Mouse (Mus musculus) G1E (cell line): Measurements from ENCODE around the gene Tarbp2. TPM values are rescaled to one million over a fixed set of nuclear protein-coding genes. Genes with fewer than 3 reads are reported as not detected.

ENCODE experiments used
- ATAC-seq: 2 replicates; pipeline ENCODE4 v1.8.0; 2016; ENCODE audit warnings: mild to moderate bottlenecking; ENCODE audit not compliant: insufficient number of reproducible peaks, poor library complexity, low FRiP score, severe bottlenecking; ENCODE audit errors: extremely low read depth
- DNase-seq: peaks from one replicate; pipeline ENCODE4 v3.0.0; 2012; ENCODE audit warnings: low spot score
- H3K27me3 ChIP-seq: 2 replicates; pipeline ENCODE4 v1.6.1; 2012; ENCODE audit warnings: mild to moderate bottlenecking, low read length, inconsistent platforms; ENCODE audit not compliant: insufficient read depth
- H3K36me3 ChIP-seq: replicated peaks from 2 replicates; pipeline ENCODE3; 2012; ENCODE audit warnings: mild to moderate bottlenecking, inconsistent platforms
- H3K4me1 ChIP-seq: 2 replicates; pipeline ENCODE4 v1.6.1; 2012; ENCODE audit warnings: low read depth, low read length, inconsistent platforms, mixed read lengths; ENCODE audit not compliant: insufficient read depth
- H3K4me3 ChIP-seq: 2 replicates; pipeline ENCODE4 v1.5.1; 2012; ENCODE audit warnings: low read depth, mild to moderate bottlenecking, inconsistent platforms, low read length, moderate library complexity, mixed read lengths
- H3K9me3 ChIP-seq: replicated peaks from 2 replicates; pipeline ENCODE4 v1.6.1; 2012; ENCODE audit warnings: inconsistent platforms
- CTCF ChIP-seq: IDR thresholded peaks from 2 replicates; pipeline ENCODE4 v1.5.1; 2012; ENCODE audit warnings: low read depth, low read length, inconsistent platforms, mixed read lengths
- GATA1 ChIP-seq: IDR thresholded peaks from 2 replicates; pipeline ENCODE4 v1.6.1; 2012; ENCODE audit warnings: borderline replicate concordance, low read length, inconsistent platforms, mixed read lengths
- GATA2 ChIP-seq: IDR thresholded peaks from 2 replicates; pipeline ENCODE4 v1.6.1; 2012; ENCODE audit warnings: low read depth, low read length, inconsistent platforms, borderline replicate concordance
- POLR2AphosphoS5 ChIP-seq: IDR thresholded peaks from 2 replicates; pipeline ENCODE4 v1.6.1; 2012; ENCODE audit warnings: low read depth, low read length, inconsistent platforms; ENCODE audit not compliant: insufficient replicate concordance
- TAL1 ChIP-seq: conservative IDR thresholded peaks from 2 replicates; pipeline ENCODE4 v1.6.1; 2012; ENCODE audit warnings: low read depth, low read length, inconsistent platforms, mixed read lengths
- polyA plus RNA-seq: library from polyadenylated mRNA; stranded (reverse); fragments of >175 nt; gene quantifications from 2 replicates; pipeline ENCODE4 v1.2.3, GENCODE M21; 2012
- total RNA-seq, 2 experiments: library from RNA; stranded (forward) in 1 of 2; stranded (reverse) in 1 of 2; fragments of 200-1000 nt in 1 of 2; fragments of >200 nt in 1 of 2; fragmentation: Nextera tagmentation in 1 of 2; gene quantifications; 2 replicates each; pipeline ENCODE4 v1.2.3; 2014 to 2017

The Tarbp2 gene
- total and polyA plus RNA-seq, 3 experiments: 11.6 to 63.8 (median 32.9) TPM

- TF ChIP-seq GATA2: no peak
- TF ChIP-seq CTCF: no peak
- TF ChIP-seq POLR2AphosphoS5: no peak
- no peak for TF ChIP-seq GATA1
- no peak for TF ChIP-seq TAL1
- H3K36me3 ChIP-seq: peaks cover 8% of the 10 kb centered on the region
- DNase-seq (peak; percentile 75), ATAC-seq (peak; percentile 85)
- H3K4me3 ChIP-seq: peak overlapping the region; percentile 77
- peaks cover 29% of the 10 kb centered on the region for H3K4me1 ChIP-seq
- peaks cover 28% of the 10 kb centered on the region for H3K27me3 ChIP-seq
- H3K9me3 ChIP-seq: no peaks in the 10 kb centered on the region
Observed at GRCm38 (mm10) chr15:102510590-102511284, 7.3 kb upstream of the Tarbp2 start.

- Histone ChIP-seq H3K4me3 (no peak overlapping the region), H3K36me3 (peaks cover 4% of the 10 kb centered on the region), H3K27me3 (peaks cover 34% of the 10 kb centered on the region), H3K9me3 (no peaks in the 10 kb centered on the region), H3K4me1 (peaks cover 30% of the 10 kb centered on the region)
- no peak for ATAC-seq
- DNase-seq: no peak
- TF ChIP-seq POLR2AphosphoS5 (no peak), CTCF (no peak), GATA1 (no peak), GATA2 (no peak), TAL1 (no peak)
Observed at GRCm38 (mm10) chr15:102511285-102511833, 6.6 kb upstream of the Tarbp2 start.

GRCm38 (mm10) chr15:102512010-102512409, 6.0 kb upstream of the Tarbp2 start:
- peaks cover 37% of the 10 kb centered on the region for H3K4me1 ChIP-seq
- no peak overlapping the region for H3K4me3 ChIP-seq
- peaks cover 36% of the 10 kb centered on the region for H3K27me3 ChIP-seq
- ATAC-seq: no peak
- no peaks in the 10 kb centered on the region for H3K9me3 ChIP-seq
- DNase-seq: no peak
- H3K36me3 ChIP-seq: peaks cover 4% of the 10 kb centered on the region
- no peak for TF ChIP-seq POLR2AphosphoS5
- TF ChIP-seq GATA2: no peak
- TF ChIP-seq TAL1: no peak

- no peak overlapping the region for H3K4me3 ChIP-seq
Observed at GRCm38 (mm10) chr15:102512471-102512870, 5.5 kb upstream of the Tarbp2 start.

GRCm38 (mm10) chr15:102513004-102513403, 5.0 kb upstream of the Tarbp2 start:
- DNase-seq: no peak
- no peak for ATAC-seq
- H3K27me3 ChIP-seq: peaks cover 36% of the 10 kb centered on the region
- no peak for TF ChIP-seq TAL1
- TF ChIP-seq GATA1: no peak
- TF ChIP-seq POLR2AphosphoS5: no peak
- TF ChIP-seq GATA2: no peak
- no peak for TF ChIP-seq CTCF
- H3K36me3 ChIP-seq: no peaks in the 10 kb centered on the region
- H3K4me3 ChIP-seq: no peak overlapping the region
- no peaks in the 10 kb centered on the region for H3K9me3 ChIP-seq
- H3K4me1 ChIP-seq: peaks cover 43% of the 10 kb centered on the region

More at GRCm38 (mm10) chr15:102512471-102512870, 5.5 kb upstream of the Tarbp2 start:
- H3K4me1 ChIP-seq: peaks cover 41% of the 10 kb centered on the region
- no peak for TF ChIP-seq POLR2AphosphoS5
- TF ChIP-seq CTCF: no peak
- ATAC-seq (no peak), DNase-seq (no peak)
- peaks cover 2% of the 10 kb centered on the region for H3K36me3 ChIP-seq
- H3K27me3 ChIP-seq: peaks cover 36% of the 10 kb centered on the region
- H3K9me3 ChIP-seq: no peaks in the 10 kb centered on the region

- TF ChIP-seq GATA1 (no peak), CTCF (no peak)
- Histone ChIP-seq H3K36me3 (peaks cover 7% of the 10 kb centered on the region), H3K4me1 (peaks cover 51% of the 10 kb centered on the region), H3K4me3 (no peak overlapping the region), H3K27me3 (peaks cover 33% of the 10 kb centered on the region), H3K9me3 (no peaks in the 10 kb centered on the region)
- DNase-seq: no peak
- ATAC-seq: no peak
Observed at GRCm38 (mm10) chr15:102515261-102515660, 2.7 kb upstream of the Tarbp2 start.
